Mouse (Mus musculus): ENCODE results near the gene Gab2.

DNA sequence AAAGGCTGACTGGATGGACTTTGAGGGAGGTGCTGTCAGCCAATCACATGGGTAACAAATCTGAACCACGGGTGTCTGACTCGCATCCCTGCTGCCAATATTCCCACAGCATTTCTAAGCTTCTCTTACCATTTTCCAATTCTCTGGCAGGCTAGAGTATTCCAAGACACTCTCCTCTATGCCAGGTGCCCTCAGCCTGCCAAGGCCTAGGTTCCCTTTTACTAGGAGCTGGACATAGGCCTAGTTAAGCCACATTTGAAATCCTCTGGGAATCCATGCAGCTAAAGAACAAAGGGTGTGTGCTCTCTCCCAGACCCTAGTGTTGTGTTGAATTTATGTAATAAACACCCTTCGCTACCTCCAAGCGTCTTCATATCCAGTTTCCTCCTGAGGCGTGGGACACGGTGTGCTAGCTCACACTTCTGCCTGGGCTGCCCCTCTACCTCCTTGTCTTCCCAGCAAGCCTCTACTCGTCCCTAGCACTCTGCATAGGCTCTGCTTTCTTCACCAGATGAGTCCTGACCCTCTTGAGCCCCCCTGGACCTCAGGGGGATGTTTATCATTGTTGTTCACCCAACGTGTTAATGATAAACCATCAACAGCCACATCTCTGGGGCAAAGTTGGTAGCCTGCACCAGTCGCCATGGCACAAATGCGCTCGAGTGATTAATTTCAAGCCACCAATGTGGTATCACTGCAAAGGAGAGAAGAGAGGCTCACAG lies 270.6 kb downstream of the Gab2 start:
- TF ChIP-seq CTCF (IDR thresholded peaks at IDR 0.05; ENCODE audit: control insufficient read depth, insufficient read depth, insufficient read length) = no peak
- no peak for TF ChIP-seq MAX (IDR thresholded peaks at IDR 0.05)
- TF ChIP-seq USF1 (IDR thresholded peaks at IDR 0.05; ENCODE audit: low read depth) = no peak

Data from C2C12 (cell line).